Mouse (Mus musculus) embryonic facial prominence, embryonic 11.5 days (tissue): ENCODE data around the gene Garem2. TPM values are rescaled to one million over a fixed set of nuclear protein-coding genes. Genes with fewer than 3 reads are reported as not detected.

Experiments used
- ATAC-seq: fragments of 200-750 bp; cut with Nextera tagmentation; replicated peaks from 2 replicates; pipeline ENCODE4 v1.8.0; 2017; ENCODE audit warnings: low read depth; ENCODE audit not compliant: insufficient number of reproducible peaks, low FRiP score, low TSS enrichment
- DNase-seq: peaks from one replicate; pipeline ENCODE4 v3.0.0-alpha.2; 2015; ENCODE audit warnings: low spot score
- H3K27ac ChIP-seq: fragments of 300-500 bp; sonication (generic); replicated peaks from 2 replicates; pipeline ENCODE4 v1.5.1; 2014; ENCODE audit warnings: mild to moderate bottlenecking, low read depth, low read length, control low read depth
- H3K27me3 ChIP-seq: fragments of 300-500 bp; sonication (generic); 2 replicates; pipeline ENCODE4 v1.6.1; 2014; ENCODE audit warnings: mild to moderate bottlenecking, low read length, moderate library complexity, mixed read lengths; ENCODE audit not compliant: control insufficient read depth, insufficient read depth
- H3K36me3 ChIP-seq: fragments of 300-500 bp; sonication (generic); replicated peaks from 2 replicates; pipeline ENCODE4 v1.6.1; 2014; ENCODE audit warnings: low read depth, mild to moderate bottlenecking, low read length, moderate library complexity, mixed read lengths; ENCODE audit not compliant: control insufficient read depth, insufficient read depth
- H3K4me1 ChIP-seq: fragments of 300-500 bp; sonication (generic); 2 replicates; pipeline ENCODE4 v1.6.1; 2014; ENCODE audit warnings: low read length, mixed read lengths; ENCODE audit not compliant: control insufficient read depth, insufficient read depth
- H3K4me2 ChIP-seq: fragments of 300-500 bp; sonication (generic); 2 replicates; pipeline ENCODE4 v1.6.1; 2014; ENCODE audit warnings: low read depth, mild to moderate bottlenecking, control low read depth, low read length, moderate library complexity
- H3K4me3 ChIP-seq: fragments of 300-500 bp; sonication (generic); 2 replicates; pipeline ENCODE4 v1.5.1; 2014; ENCODE audit warnings: low read depth, low read length, control low read depth
- H3K9ac ChIP-seq: fragments of 300-500 bp; sonication (generic); replicated peaks from 2 replicates; pipeline ENCODE4 v1.6.1; 2014; ENCODE audit warnings: mild to moderate bottlenecking, control low read depth, low read length
- H3K9me3 ChIP-seq: fragments of 300-500 bp; sonication (generic); replicated peaks from 2 replicates; pipeline ENCODE4 v1.6.1; 2016; ENCODE audit warnings: mild to moderate bottlenecking, low read length, inconsistent platforms, mixed read lengths; ENCODE audit not compliant: control insufficient read depth
- WGBS: fragments of 180-500 bp; shearing (Covaris S2); extraction: QIAGEN DNeasy Blood & Tissue Kit; methylation state at CpG from one replicate; pipeline ENCODE4 v1.1.7; 2014; 5-methylcytosine and 5-hydroxymethylcytosine counted together
- polyA plus RNA-seq: library from polyadenylated mRNA; unstranded; fragments of >200 nt; fragmentation: Nextera tagmentation; extraction: Ambion mirVana; gene quantifications from 2 replicates; pipeline ENCODE4 v1.2.1, GENCODE M21; 2014

The Garem2 gene
- polyA plus RNA-seq, 1 experiment from 2014 or later = 3.1 TPM

GRCm38 (mm10) chr5:30126756-30127155 is 21.8 kb downstream of the Garem2 start:
- 87% methylated on average over 7 of the region's 7 CpGs for WGBS
- H3K36me3 ChIP-seq = peaks cover 14% of the 10 kb centered on the region
- no peak for ATAC-seq

GRCm38 (mm10) chr5:30127921-30128597 is 23.1 kb downstream of the Garem2 start:
- 91% methylated on average over 13 of the region's 13 CpGs for WGBS
- Histone ChIP-seq H3K36me3 (peaks cover 9% of the 10 kb centered on the region), H3K9ac (no peak overlapping the region), H3K27me3 (no peaks in the 10 kb centered on the region), H3K27ac (no peak overlapping the region), H3K4me1 (no peaks in the 10 kb centered on the region), H3K4me3 (no peak overlapping the region), H3K9me3 (no peaks in the 10 kb centered on the region), H3K4me2 (no peak overlapping the region)
- DNase-seq (no peak), ATAC-seq (no peak)

More at GRCm38 (mm10) chr5:30126756-30127155, 21.8 kb downstream of the Garem2 start:
- H3K4me1 ChIP-seq = no peaks in the 10 kb centered on the region
- no peak for DNase-seq
- no peaks in the 10 kb centered on the region for H3K9me3 ChIP-seq
- no peak overlapping the region for H3K4me3 ChIP-seq
- no peaks in the 10 kb centered on the region for H3K27me3 ChIP-seq
- H3K4me2 ChIP-seq = no peak overlapping the region
- no peak overlapping the region for H3K9ac ChIP-seq
- no peak overlapping the region for H3K27ac ChIP-seq

- Histone ChIP-seq H3K4me1 (no peaks in the 10 kb centered on the region), H3K27me3 (no peaks in the 10 kb centered on the region), H3K27ac (no peak overlapping the region), H3K9ac (no peak overlapping the region), H3K4me3 (no peak overlapping the region), H3K4me2 (no peak overlapping the region), H3K36me3 (peaks cover 9% of the 10 kb centered on the region), H3K9me3 (no peaks in the 10 kb centered on the region)
- WGBS = 93% methylated on average over 6 of the region's 6 CpGs
- no peak for DNase-seq
- no peak for ATAC-seq
Measured at GRCm38 (mm10) chr5:30128680-30129079, 23.7 kb downstream of the Garem2 start.

- no peak for DNase-seq
- ATAC-seq = no peak
- no peak overlapping the region for H3K4me3 ChIP-seq
- no peaks in the 10 kb centered on the region for H3K9me3 ChIP-seq
- H3K9ac ChIP-seq = no peak overlapping the region
- no peaks in the 10 kb centered on the region for H3K4me1 ChIP-seq
- peaks cover 6% of the 10 kb centered on the region for H3K36me3 ChIP-seq
- no peak overlapping the region for H3K27ac ChIP-seq
- no peaks in the 10 kb centered on the region for H3K27me3 ChIP-seq
- no peak overlapping the region for H3K4me2 ChIP-seq
- 87% methylated on average over 4 of the region's 4 CpGs for WGBS
Measured at GRCm38 (mm10) chr5:30131246-30131645, 26.3 kb downstream of the Garem2 start.

GRCm38 (mm10) chr5:30132173-30132572 is 27.2 kb downstream of the Garem2 start:
- no peak for ATAC-seq
- Histone ChIP-seq H3K4me2 (no peak overlapping the region), H3K4me1 (no peaks in the 10 kb centered on the region), H3K27ac (no peak overlapping the region), H3K4me3 (no peak overlapping the region), H3K27me3 (no peaks in the 10 kb centered on the region), H3K9ac (no peak overlapping the region), H3K9me3 (no peaks in the 10 kb centered on the region), H3K36me3 (peaks cover 6% of the 10 kb centered on the region)
- WGBS = 96% methylated on average over 2 of the region's 2 CpGs
- DNase-seq = no peak

- Histone ChIP-seq H3K27me3 (no peaks in the 10 kb centered on the region), H3K9me3 (no peaks in the 10 kb centered on the region), H3K4me1 (no peaks in the 10 kb centered on the region), H3K9ac (no peak overlapping the region), H3K27ac (no peak overlapping the region), H3K36me3 (peaks cover 2% of the 10 kb centered on the region; the same call in 1 of the 2 replicates), H3K4me3 (no peak overlapping the region), H3K4me2 (no peak overlapping the region)
- DNase-seq (no peak), ATAC-seq (no peak)
- 88% methylated on average over 11 of the region's 11 CpGs for WGBS
Measured at GRCm38 (mm10) chr5:30135711-30136231, 30.8 kb downstream of the Garem2 start.

GRCm38 (mm10) chr5:30137271-30137670 is 32.3 kb downstream of the Garem2 start:
- Histone ChIP-seq H3K4me2 (no peak overlapping the region), H3K4me3 (no peak overlapping the region), H3K4me1 (no peaks in the 10 kb centered on the region), H3K27ac (no peak overlapping the region), H3K9ac (no peak overlapping the region), H3K27me3 (no peaks in the 10 kb centered on the region), H3K9me3 (no peaks in the 10 kb centered on the region), H3K36me3 (peaks cover 4% of the 10 kb centered on the region; the same call in 1 of the 2 replicates)
- ATAC-seq (no peak), DNase-seq (no peak)
- 94% methylated on average over 9 of the region's 9 CpGs for WGBS

- H3K4me2 ChIP-seq = no peak overlapping the region
- WGBS = 89% methylated on average over 4 of the region's 4 CpGs
- no peaks in the 10 kb centered on the region for H3K9me3 ChIP-seq
- H3K4me3 ChIP-seq = no peak overlapping the region
- H3K27ac ChIP-seq = no peak overlapping the region
- DNase-seq = no peak
- no peak overlapping the region for H3K9ac ChIP-seq
- no peaks in the 10 kb centered on the region for H3K27me3 ChIP-seq
- peaks cover 2% of the 10 kb centered on the region for H3K36me3 ChIP-seq
- no peak for ATAC-seq
- no peaks in the 10 kb centered on the region for H3K4me1 ChIP-seq
Measured at GRCm38 (mm10) chr5:30138193-30138592, 33.2 kb downstream of the Garem2 start.
